Mouse (Mus musculus) heart, postnatal 14 days (tissue): Measurements from ENCODE around the gene Selenok. TPM values are rescaled to one million over a fixed set of nuclear protein-coding genes. Genes with fewer than 3 reads are reported as not detected.

Experiments used
- DNase-seq, 2 experiments: peaks; one replicate each; pipeline ENCODE4 v3.0.0; 2021 to 2022
- intact Hi-C: fragments of 180-260 bp; cut with DNase I; formaldehyde crosslinking; loops from one replicate; pipeline ENCODE4 v1.15.1; 2025
- total RNA-seq, 2 experiments: library from RNA; stranded (reverse); gene quantifications; 2 replicates each; pipeline ENCODE4 v1.2.3; 2021

Gene Selenok
- total RNA-seq, 2 experiments from 2014 or later: 70.6 to 76.5 TPM

DNA sequence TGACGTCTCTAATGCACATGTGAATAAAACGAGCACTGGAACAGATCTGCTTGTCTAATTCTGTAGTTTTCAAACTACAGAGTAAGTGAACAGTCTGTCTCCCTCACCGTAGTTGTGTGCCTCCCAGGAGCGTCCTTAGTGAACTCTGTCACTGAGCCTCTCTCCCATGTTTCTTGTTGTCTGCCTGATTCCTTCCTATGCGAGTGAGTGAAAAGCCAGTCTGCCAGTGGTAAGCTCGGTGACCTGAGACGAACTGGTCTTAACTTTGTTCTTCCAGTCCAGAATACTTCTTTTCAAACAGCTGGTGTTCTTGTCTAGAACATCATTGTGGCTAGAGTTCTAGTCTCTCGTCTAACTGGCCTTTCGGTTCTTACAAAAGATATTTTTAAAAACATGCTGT lies 19.6 kb downstream of the Selenok start:
- DNase-seq: no peak
- intact Hi-C loops: no loop called here

DNA sequence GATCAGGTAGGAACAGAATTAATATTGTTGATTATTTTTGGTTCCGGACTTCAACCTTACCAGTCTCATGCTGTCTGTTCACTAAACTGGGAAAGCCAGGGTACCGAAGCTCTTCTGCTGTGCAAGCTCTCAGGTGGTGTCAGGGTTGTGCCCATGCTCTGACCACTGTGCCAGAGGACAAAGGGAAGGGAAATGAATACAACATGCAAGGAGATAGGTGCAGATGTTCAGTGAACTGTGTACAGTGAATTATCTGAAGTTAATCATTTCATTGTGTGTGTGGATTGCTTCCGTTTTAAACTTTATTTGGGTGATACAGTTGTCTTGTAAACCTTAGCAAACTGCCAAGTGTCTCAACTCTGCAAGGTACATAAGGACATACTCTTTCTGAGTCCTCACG lies 20.2 kb downstream of the Selenok start:
- DNase-seq: no peak
- intact Hi-C loops: no loop called here

DNA sequence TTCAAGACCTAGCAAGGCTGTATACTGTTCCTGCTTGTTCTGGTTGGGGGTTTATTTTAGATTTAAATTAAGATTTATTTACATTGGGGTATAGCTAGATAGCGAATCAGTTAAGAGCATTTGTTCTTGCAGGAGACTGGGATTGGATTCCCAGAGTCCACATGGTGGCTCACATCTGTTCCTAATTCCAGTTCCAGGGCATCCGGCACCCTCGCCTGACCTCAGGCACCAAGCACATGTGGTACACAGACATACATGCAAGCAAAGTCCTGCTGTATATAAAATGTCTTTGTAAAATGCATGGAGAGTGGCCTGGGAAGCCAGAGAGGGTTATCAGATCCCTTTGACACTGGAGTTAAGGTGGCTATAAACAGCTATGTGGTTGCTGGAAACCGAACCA lies 26.9 kb downstream of the Selenok start:
- intact Hi-C loops: no loop called here

DNA sequence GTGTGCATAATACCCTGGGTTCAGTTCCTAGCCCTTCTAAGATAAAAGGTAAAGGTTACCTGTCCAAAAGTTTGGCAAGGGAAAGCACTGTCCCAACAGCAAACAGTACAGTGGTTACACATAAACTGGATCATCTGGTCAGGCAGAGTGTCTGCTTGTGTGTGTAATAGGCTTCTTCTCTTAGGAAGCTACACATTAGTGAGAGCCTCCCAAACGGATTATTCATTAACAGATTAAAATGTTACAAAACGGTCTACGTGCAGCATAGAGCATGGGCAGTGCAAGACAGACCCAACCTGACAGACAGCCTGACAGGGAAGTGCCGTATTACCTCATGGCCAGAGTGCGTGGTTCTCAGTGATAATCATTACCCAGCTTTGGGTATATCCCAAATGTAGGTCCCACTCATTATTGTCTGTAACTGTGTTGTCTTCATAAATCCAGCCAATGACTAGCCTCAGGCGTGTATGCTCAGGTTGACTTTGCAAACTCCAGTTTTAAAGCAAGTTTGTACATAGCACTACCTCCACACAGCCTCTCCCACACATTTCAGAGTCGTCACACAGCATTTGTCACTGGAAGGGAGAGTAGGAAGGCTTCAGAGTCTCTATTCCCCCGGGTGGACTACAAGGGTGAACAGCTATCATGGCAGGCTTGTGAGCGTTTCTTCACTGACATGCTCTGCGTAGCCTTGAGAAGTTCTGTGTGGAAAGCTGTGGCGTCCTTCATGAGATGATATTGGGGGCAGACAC lies 28.1 kb downstream of the Selenok start:
- no peak for DNase-seq
- intact Hi-C loops: no loop called here

More for the DNA sequence above, 26.9 kb downstream of the Selenok start:
- DNase-seq: no peak

DNA sequence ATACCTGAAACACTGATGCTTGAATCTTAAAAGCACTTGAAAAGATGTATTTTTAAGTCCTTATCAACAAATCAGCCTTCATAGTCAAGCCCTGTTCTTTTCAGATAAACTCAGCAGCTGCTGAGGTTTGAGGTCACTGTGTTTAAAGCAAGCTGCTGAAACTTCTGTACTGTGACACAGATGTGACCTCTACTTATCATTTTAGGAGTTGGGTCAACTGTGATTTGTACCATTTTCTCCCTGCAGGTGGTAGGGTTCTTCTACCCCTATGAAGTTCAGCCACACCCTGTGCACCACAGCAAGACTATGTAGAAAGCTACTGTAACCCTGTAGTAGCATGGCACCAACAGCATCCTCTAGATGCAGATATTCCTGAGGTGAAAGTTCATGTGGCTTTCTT lies 29.2 kb downstream of the Selenok start:
- no peak for DNase-seq
- intact Hi-C loops: no loop called here

DNA sequence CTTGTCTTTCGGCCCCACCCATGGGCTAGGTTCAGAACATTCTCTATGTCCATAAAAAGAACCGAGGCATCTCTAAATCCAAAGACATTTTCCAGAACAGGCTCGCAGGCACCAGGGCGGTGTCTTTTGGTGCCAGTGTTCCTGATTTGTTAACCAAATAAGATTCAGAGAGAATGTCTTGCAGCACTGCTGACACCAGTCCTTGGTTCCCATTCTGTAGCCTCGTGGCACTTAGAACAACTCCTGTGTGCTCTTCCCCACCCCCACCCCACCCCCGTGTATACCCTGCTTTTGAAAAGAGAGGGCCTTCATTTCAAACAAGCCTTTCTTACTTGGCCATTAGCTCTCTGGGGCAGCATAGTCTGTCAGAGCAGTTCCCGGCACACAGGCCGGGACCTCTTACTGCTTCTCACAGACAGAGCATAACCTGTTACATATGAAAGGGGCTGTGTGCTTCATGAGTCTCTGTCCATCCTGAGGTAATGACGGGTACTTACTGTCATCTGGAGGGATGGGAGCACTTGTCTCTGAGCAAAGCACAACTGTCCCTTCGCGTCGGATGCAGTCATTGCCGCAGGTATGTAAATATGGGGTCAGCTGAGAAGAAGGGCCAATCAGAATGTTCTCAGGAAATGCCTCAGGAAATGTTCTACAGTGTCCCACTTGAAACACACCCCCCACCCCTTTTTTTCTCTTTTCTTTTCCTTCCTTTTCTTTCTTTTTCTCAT lies 30.8 kb downstream of the Selenok start:
- intact Hi-C loops: no loop called here
- DNase-seq: no peak

DNA sequence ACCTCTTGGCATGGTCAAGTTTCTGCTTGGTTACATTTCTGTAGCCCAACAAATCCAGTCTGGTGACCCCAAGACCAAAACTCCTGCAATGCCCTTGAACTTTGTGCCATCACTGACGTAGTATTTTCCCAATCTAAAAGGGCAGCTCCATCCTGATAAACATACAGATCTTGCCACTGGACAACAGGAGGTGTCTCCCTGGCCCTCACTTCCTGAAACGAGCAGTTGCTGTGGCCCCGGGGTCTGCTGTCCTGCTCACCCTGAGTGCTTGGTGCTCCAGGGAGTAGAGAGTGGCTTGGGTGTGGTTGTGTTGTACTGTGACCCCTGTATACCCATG lies 31.3 kb downstream of the Selenok start:
- intact Hi-C loops: no loop called here
- no peak for DNase-seq

DNA sequence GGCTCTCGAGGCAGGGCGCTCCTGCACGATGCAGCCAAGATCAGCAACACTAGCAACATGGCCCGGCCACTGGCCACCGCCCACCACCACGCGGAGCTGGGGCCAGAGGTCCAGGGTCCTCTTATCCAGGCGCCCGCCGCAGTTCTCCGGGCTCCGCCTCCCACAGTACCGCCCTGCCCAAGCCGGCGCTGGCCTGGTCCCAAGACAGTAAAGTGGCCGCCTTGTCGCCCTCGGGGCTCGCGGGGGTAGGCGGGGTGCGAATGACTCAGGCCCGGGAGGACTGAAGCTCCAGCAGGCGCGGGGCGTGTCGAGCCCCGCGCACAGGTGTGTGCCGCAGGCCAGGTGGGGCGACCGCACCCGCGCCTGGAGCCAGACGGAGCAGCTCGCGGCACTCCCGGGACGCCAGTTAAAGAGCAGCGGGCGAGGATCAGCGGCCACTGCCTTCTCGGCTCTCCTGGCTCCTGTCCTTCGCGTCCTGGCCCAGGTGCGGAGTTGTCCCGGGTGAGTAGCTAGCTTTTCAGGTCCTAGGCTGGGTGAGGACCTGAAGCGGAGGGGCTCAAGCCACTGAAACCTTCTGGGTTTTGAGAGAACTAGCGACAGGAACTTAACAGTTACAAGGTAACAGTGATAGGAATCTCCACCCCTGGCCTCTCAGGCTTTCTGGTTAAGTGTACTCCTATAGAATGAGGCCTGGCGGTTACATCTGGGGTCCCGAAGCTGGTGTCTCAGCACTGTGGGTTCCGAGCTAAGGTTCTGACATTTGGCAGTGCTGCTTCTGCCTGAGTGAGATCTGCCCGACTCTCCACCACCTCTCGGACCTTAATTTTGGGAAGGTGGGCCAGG lies 40.8 kb downstream of the Selenok start, which contains the start of the genes Il17rb and Chdh:
Gene Il17rb (minus strand): TSS at position 164 of the 843 bp plus-strand sequence.
Gene Chdh (plus strand): TSS at position 291 of the 843 bp plus-strand sequence.
- DNase-seq: peak; percentile 60 to 61
- intact Hi-C loops: no loop called here

DNA sequence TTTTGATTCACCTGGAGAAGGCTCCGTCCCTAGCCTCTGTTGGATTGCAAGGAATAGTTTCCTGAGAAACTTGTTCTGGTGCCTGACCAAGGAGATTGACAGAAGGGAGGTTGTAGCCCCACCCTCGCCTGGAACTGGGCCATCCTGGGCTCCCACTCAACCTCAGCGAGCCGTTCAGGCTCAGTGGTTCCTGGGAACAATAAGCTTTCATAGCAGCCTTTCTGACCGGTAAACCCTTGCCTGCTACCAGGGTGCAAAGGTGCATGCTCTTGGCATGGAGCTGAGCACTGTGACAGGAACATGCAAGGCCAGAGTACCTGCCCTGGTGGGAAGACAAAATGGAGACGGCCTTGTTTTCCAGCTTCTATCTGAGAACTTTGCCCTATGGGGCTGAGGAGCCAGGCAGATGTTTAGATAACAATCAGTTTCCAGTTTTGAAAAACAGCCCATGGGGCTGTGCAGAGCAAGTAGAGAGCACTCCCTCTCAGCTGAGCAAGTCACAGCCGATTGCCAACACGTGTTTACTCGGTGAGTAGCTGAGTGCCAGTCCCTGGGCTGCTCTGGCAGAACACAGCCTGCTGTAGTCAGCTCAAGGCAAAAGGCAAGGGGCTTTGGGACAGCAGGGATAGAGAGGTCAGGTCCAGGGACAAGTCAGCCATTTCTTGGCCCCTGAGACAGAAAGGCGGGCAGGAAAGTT lies 41.9 kb downstream of the Selenok start:
- peak; percentile 71 to 80 for DNase-seq
- intact Hi-C loops: no loop called here

DNA sequence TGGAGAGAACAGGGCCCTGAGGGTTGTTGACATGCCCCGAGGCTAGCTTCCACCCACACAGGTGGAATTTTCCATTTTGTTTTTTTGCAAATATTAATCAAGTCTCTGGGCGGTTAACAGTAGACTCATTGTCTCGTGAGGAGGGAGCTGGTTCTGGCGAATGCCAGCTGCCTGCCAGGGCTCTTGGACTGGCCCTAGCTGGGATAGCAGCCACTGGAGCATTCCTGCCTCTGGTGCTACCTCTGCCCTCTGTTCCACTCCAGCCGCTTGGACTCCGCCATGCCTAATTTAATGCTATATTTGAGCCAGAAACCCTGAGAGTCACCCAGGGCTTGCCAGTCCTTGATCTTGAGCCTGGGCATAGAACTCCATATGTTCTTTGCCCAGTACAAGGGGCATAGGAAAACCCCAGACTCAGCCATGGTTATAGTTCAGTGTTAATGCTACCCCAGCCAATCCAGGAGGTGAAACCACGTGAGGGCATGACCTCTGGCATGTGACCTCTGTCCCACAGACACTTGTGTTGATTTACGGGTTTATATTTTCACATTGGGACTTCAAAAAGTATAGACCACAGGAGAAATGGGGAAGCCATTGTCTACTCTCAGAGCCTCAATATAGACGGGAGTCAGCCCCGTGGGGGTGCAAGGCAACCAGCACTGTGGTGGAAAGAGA lies 43.9 kb downstream of the Selenok start:
- DNase-seq: no peak
- intact Hi-C loops: no loop called here

DNA sequence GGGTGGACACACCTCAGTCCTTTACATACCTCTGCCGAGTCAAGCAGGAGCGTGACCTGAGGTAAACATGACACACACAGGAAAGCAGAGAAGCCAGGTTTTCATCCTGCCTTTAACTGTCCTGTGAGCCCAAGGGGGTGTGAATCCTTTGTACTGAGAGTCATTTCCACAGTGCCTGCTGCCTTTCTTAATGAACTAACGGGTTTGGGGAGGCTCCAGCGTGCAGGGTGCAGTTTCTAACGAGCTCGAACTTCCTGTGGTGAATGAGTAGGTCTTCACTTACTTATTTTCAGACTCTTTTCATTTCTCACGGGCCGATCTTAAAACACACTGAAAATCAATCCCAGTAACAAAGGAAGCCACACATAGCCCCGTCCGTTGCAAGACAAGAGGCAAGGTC lies 46.4 kb downstream of the Selenok start:
- intact Hi-C loops: no loop called here
- DNase-seq: no peak

DNA sequence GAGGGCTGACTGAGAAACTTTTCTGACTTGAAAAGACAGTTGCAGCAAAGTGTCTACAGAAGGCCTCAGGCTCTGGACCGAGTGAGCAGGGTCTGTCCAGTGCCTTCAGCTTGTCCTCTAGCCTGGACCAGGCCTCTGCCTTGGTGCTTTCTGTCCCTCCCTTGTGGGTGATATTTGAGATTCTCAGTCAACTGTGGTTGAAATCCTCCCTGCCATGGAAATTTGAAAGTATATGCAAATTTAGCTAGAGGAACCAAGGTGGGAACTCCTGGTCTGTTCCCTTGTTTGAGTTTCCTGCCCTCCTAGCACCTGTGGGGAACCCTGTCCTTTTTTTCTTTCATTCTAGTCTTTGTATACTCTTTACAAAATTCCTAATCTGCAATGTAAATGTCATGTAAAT lies 46.9 kb downstream of the Selenok start:
- intact Hi-C loops: no loop called here
- DNase-seq: no peak

DNA sequence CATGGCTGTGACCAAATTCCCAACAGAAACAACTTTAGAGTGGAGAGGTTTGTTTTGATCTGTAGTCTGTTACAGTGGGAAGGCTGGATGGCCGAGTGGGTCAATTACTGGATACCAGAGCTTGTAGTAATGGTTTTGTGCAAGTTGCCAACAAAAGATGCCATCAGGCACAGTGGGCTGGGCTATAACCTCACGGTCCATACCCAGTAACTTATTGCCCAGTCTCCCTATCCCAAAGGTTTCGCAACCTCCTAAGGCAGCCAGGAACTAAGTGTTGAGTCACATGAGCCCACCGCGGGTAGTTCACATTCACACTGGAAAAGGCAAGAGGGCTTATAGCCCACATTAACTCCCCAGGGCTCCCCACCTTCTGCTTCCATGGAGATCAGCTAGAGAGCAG lies 48.6 kb downstream of the Selenok start:
- no peak for DNase-seq
- intact Hi-C loops: no loop called here

DNA sequence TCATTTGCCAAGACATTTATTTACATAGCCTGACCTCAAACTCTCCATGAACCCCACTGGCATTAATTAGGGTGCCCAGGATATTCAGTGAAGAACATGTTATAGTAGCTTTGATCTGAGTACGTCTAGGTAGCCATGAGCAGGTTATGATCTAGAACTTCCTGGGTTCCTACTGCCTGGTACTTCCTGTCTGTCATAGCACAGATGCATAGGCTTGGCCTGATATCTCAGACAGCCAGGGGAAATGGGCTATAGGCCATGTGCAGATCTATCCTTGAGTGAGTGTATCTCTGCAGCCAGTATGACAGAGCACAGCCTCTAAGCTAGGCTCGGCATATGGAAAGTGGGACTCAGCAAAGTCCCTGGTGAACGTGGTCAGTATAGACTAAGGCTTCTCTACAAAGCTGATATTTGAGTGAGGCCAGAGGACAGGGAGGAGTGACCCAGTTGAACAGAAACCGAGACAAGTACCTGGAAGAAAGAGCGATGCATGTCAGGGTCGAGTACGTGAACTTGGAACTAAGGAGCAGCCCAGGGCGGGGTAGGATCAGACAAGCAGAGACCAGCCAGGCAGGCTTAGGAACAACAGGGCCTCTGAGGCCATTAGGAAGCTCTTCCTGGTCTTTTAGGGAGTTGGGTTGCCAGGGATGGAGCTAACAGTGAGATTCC lies 49.8 kb downstream of the Selenok start:
- no peak for DNase-seq
- intact Hi-C loops: no loop called here

DNA sequence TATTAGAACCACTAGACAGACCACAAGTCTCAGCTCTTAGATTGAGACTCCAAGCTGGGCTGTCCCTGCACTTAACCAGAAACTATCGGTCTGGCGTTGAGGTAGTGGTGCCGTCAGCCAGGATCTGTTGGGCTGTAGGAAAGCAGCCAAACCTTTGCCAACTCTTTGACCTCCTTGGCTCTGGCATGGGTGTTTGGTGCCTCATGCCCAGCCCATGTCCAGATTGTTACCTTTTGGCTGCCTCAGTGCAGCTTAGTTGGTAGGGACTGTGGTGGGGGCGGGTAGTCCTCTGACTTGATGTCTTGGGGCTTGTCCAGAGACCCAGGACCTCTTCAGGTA lies 50.3 kb downstream of the Selenok start:
- no peak for DNase-seq
- intact Hi-C loops: no loop called here

DNA sequence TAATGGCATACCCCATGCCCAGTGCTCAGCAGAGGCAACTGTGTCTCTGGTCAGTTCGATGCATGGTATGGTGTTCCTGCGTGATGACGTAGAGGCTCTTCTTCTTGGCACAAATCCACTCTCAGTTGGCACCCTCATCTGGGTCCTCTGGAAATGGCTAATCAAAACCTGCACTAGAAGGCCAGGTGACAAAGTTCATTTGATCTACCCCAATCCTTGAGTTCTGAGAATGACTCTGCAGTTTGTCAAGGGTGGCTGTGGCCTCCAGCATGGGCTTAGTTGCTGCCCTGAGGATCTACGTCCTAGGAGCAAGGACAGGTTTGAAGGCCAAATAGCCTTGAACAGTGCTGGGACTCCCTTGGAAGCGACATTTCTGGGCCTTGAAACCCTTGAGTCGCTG lies 50.7 kb downstream of the Selenok start:
- intact Hi-C loops: no loop called here
- no peak for DNase-seq

DNA sequence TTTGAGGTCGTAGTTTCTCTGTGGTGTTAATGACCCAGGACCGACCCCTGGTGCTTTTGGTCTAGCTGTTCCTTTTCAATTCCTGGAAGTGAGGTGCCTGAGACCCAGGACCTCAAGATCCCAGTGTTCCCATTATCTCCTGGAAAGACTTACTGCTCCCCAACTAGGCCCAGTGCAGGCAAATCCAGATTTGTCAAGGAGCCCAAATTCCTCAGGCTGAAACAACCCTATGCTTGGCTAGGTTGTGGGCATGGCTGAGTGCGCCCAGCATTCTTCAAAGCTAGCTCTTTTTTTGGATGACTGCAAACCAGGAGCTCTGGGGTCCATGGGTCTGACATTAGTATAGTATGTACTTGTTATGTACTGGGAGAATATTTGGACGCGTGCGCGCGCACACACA lies 51.3 kb downstream of the Selenok start:
- intact Hi-C loops: no loop called here
- DNase-seq: no peak

DNA sequence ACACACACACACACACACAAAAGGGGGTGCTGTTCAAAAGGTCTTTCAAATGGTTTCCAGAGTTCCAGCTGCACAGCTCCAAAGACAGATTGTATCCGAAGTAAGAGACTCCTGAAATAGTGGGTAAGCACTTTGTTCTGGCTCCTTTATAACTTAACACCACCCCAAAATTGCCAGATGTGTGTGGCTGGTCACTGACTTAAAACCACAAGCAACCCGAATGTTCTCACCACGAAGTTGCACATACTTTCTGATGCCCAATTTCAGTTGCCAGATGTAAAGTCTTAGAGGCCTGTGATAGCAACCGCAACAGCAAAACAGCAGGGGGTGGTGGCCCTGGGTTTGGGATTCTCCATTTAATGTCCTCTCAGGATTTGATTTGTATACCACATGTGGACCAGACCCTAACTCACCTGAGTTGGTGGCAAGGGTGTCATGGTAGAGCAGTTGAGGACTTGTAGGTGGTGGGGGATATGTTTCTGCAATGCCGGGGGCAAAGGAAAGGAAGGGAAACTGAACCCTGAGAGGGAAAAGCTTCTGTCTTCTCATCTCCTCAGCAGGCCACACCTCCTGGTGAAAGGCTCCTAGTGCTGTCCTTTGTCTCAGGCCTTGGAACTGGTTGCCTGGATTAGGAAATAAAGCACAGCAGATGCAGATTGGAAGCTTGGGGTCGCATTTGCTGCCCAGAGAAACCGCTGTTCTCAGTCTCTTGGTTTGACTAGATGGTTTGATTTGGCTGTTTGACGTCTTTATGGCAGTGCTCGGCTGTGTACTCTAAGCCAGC lies 51.9 kb downstream of the Selenok start:
- DNase-seq: no peak
- intact Hi-C loops: no loop called here

DNA sequence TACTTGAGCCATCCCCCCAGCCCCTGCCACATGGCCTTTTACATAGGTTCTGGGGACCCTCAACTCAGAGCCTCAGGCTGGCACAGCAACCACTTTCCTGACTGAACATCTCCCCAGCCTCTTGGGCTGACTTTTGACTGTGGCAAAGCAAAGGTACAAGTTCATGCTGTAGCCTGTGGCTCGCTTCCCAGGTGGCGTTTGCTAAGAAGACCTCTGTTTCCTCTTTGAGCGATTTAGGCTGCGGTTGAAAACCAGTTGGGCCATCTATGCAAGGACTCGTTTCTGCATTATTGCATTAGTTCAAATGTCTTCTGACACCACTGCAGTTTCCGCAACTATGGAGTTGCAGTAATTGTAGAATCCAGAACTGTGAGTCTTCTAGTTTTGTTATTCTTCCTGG lies 54.4 kb downstream of the Selenok start:
- DNase-seq: no peak
- intact Hi-C loops: no loop called here
